Mouse (Mus musculus) ES-Bruce4 (cell line): ENCODE data around the gene Pus1.
"Not testable (repeated sequence)": the region's sequence is repeated elsewhere in the genome, so short reads cannot be mapped to it uniquely, and the experiment has no call there.

Source experiments
- CTCF ChIP-seq: IDR thresholded peaks from one replicate; pipeline ENCODE4 v1.8.1; 2011; ENCODE audit warnings: low read depth, low read length
- EP300 ChIP-seq: IDR thresholded peaks from 2 replicates; pipeline ENCODE4 v1.6.1; 2011; ENCODE audit warnings: low read depth, low read length; ENCODE audit not compliant: insufficient read depth
- POLR2A ChIP-seq: IDR thresholded peaks from one replicate; pipeline ENCODE4 v1.8.1; 2011; ENCODE audit warnings: low read length; ENCODE audit not compliant: insufficient read depth

- not testable (repeated sequence) for TF ChIP-seq CTCF, POLR2A, EP300
These were observed 7.5 kb downstream of the Pus1 start for GRCm38 (mm10) chr5:110772945-110773344.
